ENCODE assay signal across 28 mouse cellular contexts in genomic region chr6:118051474-118051873, GRCm38 (mm10). TPM values are rescaled to one million over a fixed set of nuclear protein-coding genes. Genes with fewer than 3 reads are reported as not detected.
DNase-seq lines count a peak whose midpoint lies in the region; ATAC-seq lines count a peak whose summit lies in the region.
"Had no signal": no experiment of that assay in that cellular context is flagged by ENCODE, and none has a peak within 500 bp of the region (broad histone marks: within the 10 kb centered on the region; RNA-seq: fewer than 3 reads in every experiment).

No protein-coding gene starts in this region.

- H3K9me3 ChIP-seq in heart, embryonic 14.5 days (ENCODE audit: control insufficient read depth, low read length), result no peaks in the 10 kb centered on the region
- H3K9me3 ChIP-seq in lung, embryonic 16.5 days (ENCODE audit: control insufficient read depth, low read length), result no peaks in the 10 kb centered on the region
- H3K9me3 ChIP-seq: embryonic facial prominence, embryonic 13.5 days; forebrain, embryonic 10.5 days; forebrain, embryonic 15.5 days; hindbrain, embryonic 12.5 days; intestine, embryonic 15.5 days; limb, embryonic 10.5 days; limb, embryonic 15.5 days; liver, embryonic 13.5 days; midbrain, embryonic 12.5 days had no signal

- H3K27ac ChIP-seq in heart, embryonic 14.5 days (replicated peaks in 1 of 2; ENCODE audit: control insufficient read depth in 1 of 2, insufficient read depth in 1 of 2, low read depth in 2 of 2, low read length in 2 of 2), result no peak overlapping the region
- peak overlapping the region; percentile 44 for H3K27ac ChIP-seq in lung, embryonic 16.5 days (ENCODE audit: low read length)
- H3K27ac ChIP-seq: embryonic facial prominence, embryonic 13.5 days; forebrain, embryonic 10.5 days; forebrain, embryonic 15.5 days; hindbrain, embryonic 12.5 days; hindbrain, postnatal 0 days; intestine, embryonic 15.5 days; limb, embryonic 10.5 days; limb, embryonic 15.5 days; liver, embryonic 13.5 days; midbrain, embryonic 12.5 days had no signal

- peaks cover 13 to 20% of the 10 kb centered on the region in 2 experiments for H3K4me1 ChIP-seq in heart, embryonic 14.5 days (ENCODE audit: control insufficient read depth in 2 of 2, insufficient read depth in 2 of 2, low read length in 2 of 2)
- H3K4me1 ChIP-seq in lung, embryonic 16.5 days (replicated peaks; ENCODE audit: control insufficient read depth, insufficient read depth, low read length), result peaks cover 23% of the 10 kb centered on the region
- H3K4me1 ChIP-seq: embryonic facial prominence, embryonic 13.5 days; forebrain, embryonic 10.5 days; forebrain, embryonic 15.5 days; hindbrain, embryonic 12.5 days; intestine, embryonic 15.5 days; limb, embryonic 10.5 days; liver, embryonic 13.5 days; megakaryocyte, embryonic 14.5 days; midbrain, embryonic 12.5 days had no signal

- intact Hi-C loops in heart, postnatal 36 days (cut with DNase I), result no loop called here

- no peaks in the 10 kb centered on the region for H3K36me3 ChIP-seq in heart, embryonic 14.5 days (ENCODE audit: control insufficient read depth, insufficient read depth, low read length)
- H3K36me3 ChIP-seq in lung, embryonic 16.5 days (ENCODE audit: control insufficient read depth, insufficient read depth, low read length), result no peaks in the 10 kb centered on the region
- H3K36me3 ChIP-seq: embryonic facial prominence, embryonic 13.5 days; forebrain, embryonic 10.5 days; forebrain, embryonic 15.5 days; hindbrain, embryonic 12.5 days; intestine, embryonic 15.5 days; limb, embryonic 10.5 days; limb, embryonic 15.5 days; liver, embryonic 13.5 days; midbrain, embryonic 12.5 days had no signal

- WGBS in heart, embryonic 14.5 days, result 30% methylated on average over 4 of the region's 4 CpGs
- WGBS in lung, embryonic 16.5 days, result 37% methylated on average over 4 of the region's 4 CpGs

- no peaks in the 10 kb centered on the region for H3K27me3 ChIP-seq in heart, embryonic 14.5 days (ENCODE audit: control insufficient read depth, insufficient read depth, low read length)
- no peaks in the 10 kb centered on the region for H3K27me3 ChIP-seq in lung, embryonic 16.5 days (ENCODE audit: control insufficient read depth, insufficient read depth, low read depth, low read length)
- H3K27me3 ChIP-seq: embryonic facial prominence, embryonic 13.5 days; forebrain, embryonic 15.5 days; hindbrain, embryonic 12.5 days; intestine, embryonic 15.5 days; limb, embryonic 15.5 days; liver, embryonic 13.5 days; midbrain, embryonic 12.5 days had no signal

- H3K4me3 ChIP-seq in heart, embryonic 14.5 days (ENCODE audit: control insufficient read depth in 1 of 2, insufficient read depth in 1 of 2, low read depth in 1 of 2, low read length in 2 of 2), result no peak overlapping the region
- no peak overlapping the region for H3K4me3 ChIP-seq in lung, embryonic 16.5 days (ENCODE audit: low read length)
- H3K4me3 ChIP-seq: embryonic facial prominence, embryonic 13.5 days; forebrain, embryonic 10.5 days; forebrain, embryonic 15.5 days; hindbrain, embryonic 12.5 days; intestine, embryonic 15.5 days; limb, embryonic 10.5 days; limb, embryonic 15.5 days; liver, embryonic 13.5 days; megakaryocyte, embryonic 14.5 days; midbrain, embryonic 12.5 days had no signal

- H3K9ac ChIP-seq in heart, embryonic 14.5 days (ENCODE audit: low read length), result no peak overlapping the region
- H3K9ac ChIP-seq in lung, embryonic 16.5 days (ENCODE audit: low read length), result no peak overlapping the region
- H3K9ac ChIP-seq: embryonic facial prominence, embryonic 13.5 days; forebrain, embryonic 15.5 days; hindbrain, embryonic 12.5 days; intestine, embryonic 15.5 days; limb, embryonic 15.5 days; liver, embryonic 13.5 days; midbrain, embryonic 12.5 days had no signal

- 0 out of 2 replicates have a peak overlapping the region, but pooled peaks have one; percentile 6 for H3K4me2 ChIP-seq in heart, embryonic 14.5 days (ENCODE audit: low read length)
- H3K4me2 ChIP-seq in lung, embryonic 16.5 days (ENCODE audit: low read depth, low read length), result no peak overlapping the region
- H3K4me2 ChIP-seq: embryonic facial prominence, embryonic 13.5 days; forebrain, embryonic 15.5 days; hindbrain, embryonic 12.5 days; intestine, embryonic 15.5 days; limb, embryonic 15.5 days; liver, embryonic 13.5 days; midbrain, embryonic 12.5 days had no signal

- ATAC-seq in heart, embryonic 14.5 days (ENCODE audit: insufficient number of reproducible peaks, insufficient read depth, low FRiP score, low read depth), result 0 out of 2 replicates have a peak, but pooled peaks have one; percentile 24
- peak; percentile 76 for ATAC-seq in lung, embryonic 16.5 days (ENCODE audit: low read depth)
- ATAC-seq: CD4-positive, CD25-positive, alpha-beta regulatory T cell, adult 4 months; forebrain, embryonic 15.5 days; hindbrain, postnatal 0 days; intestine, embryonic 15.5 days had no signal

- no peak for DNase-seq in heart, postnatal 36 days
- DNase-seq in lung, adult 18-20 months, result peak; percentile 32 to 55
- no peak for DNase-seq in lung, postnatal 10 days
- DNase-seq in adrenal gland, postnatal 10 days, result no peak
- no peak for DNase-seq in right cerebral cortex, postnatal 25 days
- DNase-seq: adrenal gland, postnatal 25 days; cerebellum, adult 11-12 months; cerebellum, adult 9-11 months; heart, postnatal 10 days; kidney, adult 2 months; kidney, postnatal 36 days; layer of hippocampus, postnatal 36 days; liver, embryonic 13.5 days; thymus, postnatal 4 days had no signal

RNA-seq across cellular contexts. Expression of gene Rasgef1a, which starts 40.2 kb away (rescaled TPM):
- 0.19 and 0.32 TPM in 2 replicates for polyA plus RNA-seq in heart, embryonic 14.5 days (2014; fragmentation: Nextera tagmentation; extraction: Ambion mirVana)
- total RNA-seq in heart, postnatal 36 days (2021), result under 1 TPM; 0.11 to 0.22 TPM
- polyA plus RNA-seq in lung, embryonic 16.5 days (2015; fragmentation: Nextera tagmentation; extraction: Ambion mirVana), result 6.1 and 6.3 TPM in 2 replicates
- total RNA-seq in adrenal gland, postnatal 10 days (2021), result under 1 TPM; 0.21 to 0.36 TPM
- total RNA-seq: common myeloid progenitor, adult 5-6 weeks had no signal
- polyA plus RNA-seq: limb, embryonic 10.5 days had no signal

Comparison
In these comparisons a context has a peak if more than half of its experiments do, and no peak if none do; other contexts are left out.
1. DNase-seq: peak in lung, adult 18-20 months (2 of 2); none in heart, postnatal 36 days (0 of 2), lung, postnatal 10 days (single experiment), adrenal gland, postnatal 10 days (single experiment) and right cerebral cortex, postnatal 25 days (single experiment).